Mouse (Mus musculus) limb, embryonic 12.5 days (tissue): ENCODE measurements around the gene Gm37240. TPM values are rescaled to one million over a fixed set of nuclear protein-coding genes. Genes with fewer than 3 reads are reported as not detected.
A peak's percentile ranks its signal among the peaks of the same experiment; 100 is the strongest.

Experiments
- ATAC-seq: fragments of 200-750 bp; cut with Nextera tagmentation; 2 replicates; pipeline ENCODE4 v1.8.0; 2017; ENCODE audit warnings: low read depth, moderate TSS enrichment; ENCODE audit not compliant: insufficient number of reproducible peaks, insufficient read depth, low FRiP score, low TSS enrichment
- H3K27ac ChIP-seq: fragments of 300-500 bp; sonication (generic); 2 replicates; pipeline ENCODE4 v1.5.1; 2016; ENCODE audit warnings: mild to moderate bottlenecking, moderate library complexity
- H3K27me3 ChIP-seq: fragments of 300-500 bp; sonication (generic); 2 replicates; pipeline ENCODE4 v1.6.1; 2016; ENCODE audit warnings: mild to moderate bottlenecking, moderate library complexity
- H3K36me3 ChIP-seq: fragments of 300-500 bp; sonication (generic); 2 replicates; pipeline ENCODE4 v1.6.1; 2016; ENCODE audit warnings: mild to moderate bottlenecking, moderate library complexity
- H3K4me1 ChIP-seq: fragments of 300-500 bp; sonication (generic); replicated peaks from 2 replicates; pipeline ENCODE4 v1.6.1; 2016
- H3K4me2 ChIP-seq: fragments of 300-500 bp; sonication (generic); 2 replicates; pipeline ENCODE4 v1.6.1; 2016; ENCODE audit warnings: mild to moderate bottlenecking, moderate library complexity
- H3K4me3 ChIP-seq: fragments of 300-500 bp; sonication (generic); replicated peaks from 2 replicates; pipeline ENCODE4 v1.5.1; 2016; ENCODE audit warnings: mild to moderate bottlenecking
- H3K9ac ChIP-seq: fragments of 300-500 bp; sonication (generic); replicated peaks from 2 replicates; pipeline ENCODE4 v1.6.1; 2016; ENCODE audit warnings: mild to moderate bottlenecking, moderate library complexity
- H3K9me3 ChIP-seq: fragments of 300-500 bp; sonication (generic); 2 replicates; pipeline ENCODE4 v1.6.1; 2016; ENCODE audit warnings: mild to moderate bottlenecking, moderate library complexity
- WGBS: fragments of 180-500 bp; shearing (Covaris S2); methylation state at CpG from one replicate; pipeline ENCODE4 v1.1.7; 2016; 5-methylcytosine and 5-hydroxymethylcytosine counted together
- polyA plus RNA-seq: library from polyadenylated mRNA; unstranded; fragments of >200 nt; fragmentation: Nextera tagmentation; extraction: Ambion mirVana; gene quantifications from 2 replicates; pipeline ENCODE4 v1.2.1, GENCODE M21; 2016

Gene Gm37240
- polyA plus RNA-seq, 1 experiment from 2014 or later: 3.4 TPM

DNA sequence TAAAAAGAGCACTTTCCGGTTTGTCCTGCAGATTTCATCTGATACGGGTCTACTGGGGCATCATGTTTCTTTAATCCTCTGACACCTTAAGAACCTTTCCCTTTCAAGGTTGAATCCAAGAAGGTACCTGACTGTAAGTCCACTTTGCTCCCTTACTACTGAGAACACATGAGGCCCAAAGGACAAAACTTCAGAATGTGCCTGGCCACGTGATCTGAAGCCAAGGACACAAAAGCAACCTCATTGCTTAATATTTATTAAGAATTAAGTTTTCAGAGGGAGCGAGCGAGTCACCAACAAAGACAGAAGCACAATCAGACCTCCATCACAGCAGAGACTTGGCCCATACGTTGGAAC lies 1112.3 kb downstream of the Gm37240 start:
- H3K9me3 ChIP-seq: no peaks in the 10 kb centered on the region
- no peaks in the 10 kb centered on the region for H3K27me3 ChIP-seq
- no peak overlapping the region for H3K4me3 ChIP-seq
- ATAC-seq: no peak
- WGBS: 71% methylated on average over 6 of the region's 6 CpGs
- H3K4me2 ChIP-seq: no peak overlapping the region
- peaks cover 17% of the 10 kb centered on the region for H3K4me1 ChIP-seq
- H3K9ac ChIP-seq: no peak overlapping the region
- peak overlapping the region; percentile 36 for H3K27ac ChIP-seq
- H3K36me3 ChIP-seq: no peaks in the 10 kb centered on the region

DNA sequence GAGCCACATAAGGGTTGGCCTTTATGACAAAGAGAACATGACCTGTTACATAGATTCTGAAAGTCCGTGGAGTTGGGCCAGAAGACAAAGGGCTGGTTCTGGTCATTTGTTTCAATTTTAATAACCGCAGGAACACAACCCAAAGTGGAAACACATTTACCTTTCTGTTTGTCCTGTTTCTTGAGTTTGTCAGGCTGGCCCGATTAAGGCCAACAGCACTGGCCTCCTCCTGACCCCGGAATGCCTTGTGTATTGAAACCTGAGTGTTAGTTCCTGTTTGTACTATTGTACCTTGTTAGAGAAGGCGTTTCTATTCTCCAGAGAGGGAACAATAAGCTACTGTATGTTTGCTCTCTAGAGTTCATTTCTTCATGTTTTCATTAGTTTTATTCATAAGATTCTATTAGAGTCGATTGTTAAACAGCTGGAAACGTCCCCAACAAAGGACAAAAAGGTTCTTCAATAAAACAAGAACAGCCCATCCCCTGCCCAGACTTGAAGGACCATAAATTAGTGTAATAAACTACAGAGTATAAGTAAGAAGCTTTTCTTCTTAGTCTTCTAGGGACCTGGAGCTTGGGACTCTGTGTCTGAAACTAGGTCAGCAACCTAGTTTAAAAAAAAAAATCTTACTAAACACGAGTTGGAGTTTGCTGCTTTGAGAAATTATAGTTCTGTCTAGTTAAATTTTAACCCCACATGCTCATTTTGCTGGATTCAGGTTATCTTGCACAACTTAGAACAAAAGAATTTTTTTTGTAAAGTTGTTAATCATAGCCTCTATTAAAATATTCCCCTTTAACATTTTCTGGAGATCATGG lies 1112.9 kb downstream of the Gm37240 start:
- no peak for ATAC-seq
- Histone ChIP-seq H3K27me3 (no peaks in the 10 kb centered on the region), H3K4me2 (no peak overlapping the region), H3K36me3 (no peaks in the 10 kb centered on the region), H3K9ac (no peak overlapping the region), H3K4me3 (no peak overlapping the region), H3K4me1 (peaks cover 17% of the 10 kb centered on the region), H3K9me3 (no peaks in the 10 kb centered on the region), H3K27ac (peak overlapping the region; percentile 50)
- WGBS: 24% methylated on average over 8 of the region's 8 CpGs

GRCm38 (mm10) chr3:84771980-84772379 lies 1115.3 kb downstream of the Gm37240 start:
- Histone ChIP-seq H3K4me3 (no peak overlapping the region), H3K27ac (no peak overlapping the region), H3K9me3 (no peaks in the 10 kb centered on the region), H3K9ac (no peak overlapping the region), H3K36me3 (no peaks in the 10 kb centered on the region), H3K27me3 (no peaks in the 10 kb centered on the region), H3K4me1 (peaks cover 17% of the 10 kb centered on the region), H3K4me2 (no peak overlapping the region)
- ATAC-seq: no peak
- WGBS: 79% methylated on average over 2 of the region's 2 CpGs

GRCm38 (mm10) chr3:84770518-84770917 lies 1116.8 kb downstream of the Gm37240 start:
- Histone ChIP-seq H3K9ac (no peak overlapping the region), H3K4me3 (no peak overlapping the region), H3K4me1 (peaks cover 7% of the 10 kb centered on the region), H3K4me2 (no peak overlapping the region), H3K9me3 (no peaks in the 10 kb centered on the region), H3K36me3 (no peaks in the 10 kb centered on the region), H3K27ac (no peak overlapping the region), H3K27me3 (no peaks in the 10 kb centered on the region)
- WGBS: 92% methylated on average over 6 of the region's 6 CpGs
- no peak for ATAC-seq

- no peaks in the 10 kb centered on the region for H3K27me3 ChIP-seq
- H3K9me3 ChIP-seq: no peaks in the 10 kb centered on the region
- WGBS: 89% methylated on average over 6 of the region's 6 CpGs
- no peak overlapping the region for H3K4me3 ChIP-seq
- no peak for ATAC-seq
- peaks cover 3% of the 10 kb centered on the region; the same call in 1 of the 2 replicates for H3K4me1 ChIP-seq
- no peak overlapping the region for H3K4me2 ChIP-seq
- H3K9ac ChIP-seq: no peak overlapping the region
- no peaks in the 10 kb centered on the region for H3K36me3 ChIP-seq
- H3K27ac ChIP-seq: no peak overlapping the region
Measured at GRCm38 (mm10) chr3:84769411-84769810, 1117.9 kb downstream of the Gm37240 start.

DNA sequence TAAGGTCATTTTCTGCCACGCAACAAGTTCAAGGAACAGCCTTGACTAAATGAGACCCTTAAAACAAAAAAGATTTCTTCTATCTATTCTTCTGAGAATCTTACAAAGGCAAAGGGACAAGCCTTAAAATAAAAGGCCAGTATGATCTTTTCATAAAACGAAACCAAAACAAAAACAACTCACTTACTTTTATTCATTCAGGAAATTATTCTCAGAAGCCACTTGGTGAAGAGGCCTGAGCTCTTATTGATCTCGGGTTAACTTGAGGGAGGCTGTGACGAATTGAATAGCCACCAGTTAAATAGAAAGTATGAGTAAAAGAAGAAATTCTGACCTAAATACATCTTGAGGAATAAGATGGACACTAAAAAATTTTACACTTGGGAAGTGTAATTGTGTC lies 1118.4 kb downstream of the Gm37240 start:
- H3K9ac ChIP-seq: no peak overlapping the region
- ATAC-seq: no peak

DNA sequence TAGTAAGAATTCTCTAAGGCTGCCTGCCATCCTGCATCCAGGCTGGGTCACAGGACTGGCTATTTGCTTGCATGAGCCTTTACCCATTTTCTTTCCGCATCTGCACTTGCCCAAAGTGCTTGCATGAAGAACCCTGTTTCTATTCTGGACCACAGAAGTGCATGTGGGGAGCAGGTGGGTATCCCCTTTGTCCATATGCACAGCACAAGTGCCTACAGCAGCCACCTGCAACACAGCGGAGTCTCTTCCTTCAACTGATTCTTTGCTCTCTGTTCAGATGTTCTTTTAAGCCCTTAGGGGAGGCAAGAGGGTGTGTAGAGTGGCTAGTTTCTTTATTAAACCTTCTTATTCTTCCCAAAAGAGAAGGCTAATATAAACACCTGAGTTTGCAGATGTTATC lies 1133.5 kb downstream of the Gm37240 start:
- 86% methylated on average over 2 of the region's 2 CpGs for WGBS
- Histone ChIP-seq H3K9me3 (no peaks in the 10 kb centered on the region), H3K36me3 (no peaks in the 10 kb centered on the region), H3K4me1 (no peaks in the 10 kb centered on the region), H3K9ac (no peak overlapping the region), H3K4me2 (no peak overlapping the region), H3K27me3 (no peaks in the 10 kb centered on the region; the same call in 1 of the 2 replicates), H3K27ac (no peak overlapping the region), H3K4me3 (no peak overlapping the region)
- ATAC-seq: no peak

More for the DNA sequence above, 1118.4 kb downstream of the Gm37240 start:
- Histone ChIP-seq H3K4me3 (no peak overlapping the region), H3K4me1 (no peaks in the 10 kb centered on the region), H3K27me3 (no peaks in the 10 kb centered on the region), H3K36me3 (no peaks in the 10 kb centered on the region), H3K27ac (no peak overlapping the region), H3K4me2 (no peak overlapping the region), H3K9me3 (no peaks in the 10 kb centered on the region)
- 93% methylated on average over 4 of the region's 4 CpGs for WGBS

DNA sequence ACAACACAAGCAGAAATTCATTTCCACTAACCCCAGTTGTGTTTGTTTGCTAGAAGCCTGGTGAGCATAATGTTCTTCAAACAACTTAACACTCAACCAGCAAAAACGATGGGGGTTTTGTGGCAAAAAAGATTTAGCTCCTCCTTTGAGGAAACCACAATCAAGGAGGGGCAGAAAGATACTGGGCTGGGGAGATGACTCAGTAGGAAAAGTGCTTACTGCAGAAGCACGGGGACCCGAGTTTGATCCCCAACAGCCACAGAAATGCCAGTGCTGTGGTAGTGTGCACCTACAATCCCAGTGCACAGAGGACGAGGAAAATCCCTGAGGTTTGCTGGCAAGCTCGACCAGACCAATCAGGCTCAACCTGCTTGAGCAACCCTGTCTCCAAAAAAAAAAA lies 1138.1 kb downstream of the Gm37240 start:
- WGBS: 63% methylated on average over 5 of the region's 5 CpGs
- Histone ChIP-seq H3K4me1 (peaks cover 20% of the 10 kb centered on the region), H3K4me2 (no peak overlapping the region), H3K9me3 (no peaks in the 10 kb centered on the region), H3K4me3 (no peak overlapping the region), H3K9ac (no peak overlapping the region), H3K27ac (no peak overlapping the region), H3K36me3 (no peaks in the 10 kb centered on the region), H3K27me3 (peaks cover 10% of the 10 kb centered on the region; the same call in 1 of the 2 replicates)
- no peak for ATAC-seq

DNA sequence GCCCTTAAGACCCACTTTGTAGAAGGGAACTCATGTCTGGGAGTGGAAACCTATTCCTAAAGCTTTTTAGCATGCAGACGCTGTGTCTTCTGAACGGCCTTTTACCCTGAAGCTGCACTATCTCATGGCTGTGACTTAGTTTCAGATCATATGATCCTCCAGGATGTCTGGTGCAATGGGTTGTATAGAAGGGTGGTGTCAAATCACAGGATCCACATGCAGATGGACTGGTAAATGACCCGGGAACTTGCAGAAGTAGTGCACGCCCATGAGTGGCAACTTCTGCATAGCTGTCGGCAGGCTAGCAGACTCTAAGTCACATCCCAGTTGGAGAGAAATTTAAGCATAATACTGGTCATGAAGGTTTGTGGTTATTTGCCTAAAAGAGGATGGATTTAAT lies 1139.2 kb downstream of the Gm37240 start:
- Histone ChIP-seq H3K9me3 (no peaks in the 10 kb centered on the region), H3K27ac (no peak overlapping the region), H3K36me3 (no peaks in the 10 kb centered on the region), H3K4me2 (no peak overlapping the region), H3K4me1 (peaks cover 26% of the 10 kb centered on the region), H3K4me3 (no peak overlapping the region), H3K9ac (no peak overlapping the region), H3K27me3 (peaks cover 10% of the 10 kb centered on the region; the same call in 1 of the 2 replicates)
- WGBS: 75% methylated on average over 5 of the region's 5 CpGs
- no peak for ATAC-seq

GRCm38 (mm10) chr3:84745537-84746189 lies 1141.7 kb downstream of the Gm37240 start:
- no peak for ATAC-seq
- Histone ChIP-seq H3K4me2 (peak overlapping the region; percentile 43), H3K27me3 (peaks cover 10% of the 10 kb centered on the region; the same call in 1 of the 2 replicates), H3K9me3 (no peaks in the 10 kb centered on the region), H3K4me3 (no peak overlapping the region), H3K27ac (peak overlapping the region; percentile 18; the same call in 1 of the 2 replicates), H3K36me3 (no peaks in the 10 kb centered on the region), H3K4me1 (peaks cover 26% of the 10 kb centered on the region), H3K9ac (no peak overlapping the region)
- WGBS: 18% methylated on average over 18 of the region's 18 CpGs

GRCm38 (mm10) chr3:84744707-84745106 lies 1142.6 kb downstream of the Gm37240 start:
- peak overlapping the region; percentile 30 for H3K4me2 ChIP-seq
- ATAC-seq: no peak
- H3K4me1 ChIP-seq: peaks cover 33% of the 10 kb centered on the region
- H3K4me3 ChIP-seq: no peak overlapping the region
- H3K27me3 ChIP-seq: peaks cover 10% of the 10 kb centered on the region; the same call in 1 of the 2 replicates
- WGBS: 43% methylated on average over 13 of the region's 13 CpGs
- H3K9me3 ChIP-seq: no peaks in the 10 kb centered on the region
- H3K27ac ChIP-seq: peak overlapping the region; percentile 66
- H3K36me3 ChIP-seq: no peaks in the 10 kb centered on the region
- H3K9ac ChIP-seq: peak overlapping the region; percentile 27; the same call in 1 of the 2 replicates
